Mouse (Mus musculus): ENCODE measurements around the gene Tbxa2r.
A peak's percentile ranks its signal among the peaks of the same experiment; 100 is the strongest.

The Tbxa2r gene

GRCm38 (mm10) chr10:81299585-81300351 lies 28.8 kb upstream of the Tbxa2r start:
- DNase-seq (ENCODE audit: low spot score), result no peak

- no peak for DNase-seq (ENCODE audit: low spot score)
These were observed 28.1 kb upstream of the Tbxa2r start for GRCm38 (mm10) chr10:81300352-81300907.

- no peak for DNase-seq (ENCODE audit: low spot score)
These were observed 27.2 kb upstream of the Tbxa2r start for GRCm38 (mm10) chr10:81301321-81301720.

- no peak for DNase-seq (ENCODE audit: low spot score)
These were observed 26.2 kb upstream of the Tbxa2r start for GRCm38 (mm10) chr10:81302288-81302687.

GRCm38 (mm10) chr10:81302781-81303218 lies 25.7 kb upstream of the Tbxa2r start:
- no peak for DNase-seq (ENCODE audit: low spot score)

- no peak for DNase-seq (ENCODE audit: low spot score)
These were observed 25.3 kb upstream of the Tbxa2r start for GRCm38 (mm10) chr10:81303258-81303657.

GRCm38 (mm10) chr10:81303761-81304160 lies 24.8 kb upstream of the Tbxa2r start:
- DNase-seq (ENCODE audit: low spot score), result no peak

GRCm38 (mm10) chr10:81304597-81305238 lies 23.8 kb upstream of the Tbxa2r start:
- DNase-seq (ENCODE audit: low spot score), result peak; percentile 41

GRCm38 (mm10) chr10:81305663-81306062 lies 22.9 kb upstream of the Tbxa2r start:
- no peak for DNase-seq (ENCODE audit: low spot score)

GRCm38 (mm10) chr10:81306173-81306668 lies 22.3 kb upstream of the Tbxa2r start:
- no peak for DNase-seq (ENCODE audit: low spot score)

GRCm38 (mm10) chr10:81306837-81307682 lies 21.5 kb upstream of the Tbxa2r start:
- DNase-seq (ENCODE audit: low spot score), result no peak

- DNase-seq (ENCODE audit: low spot score), result no peak
These were observed 19.0 kb upstream of the Tbxa2r start for GRCm38 (mm10) chr10:81309571-81309970.

GRCm38 (mm10) chr10:81313581-81313980 lies 14.9 kb upstream of the Tbxa2r start:
- no peak for DNase-seq (ENCODE audit: low spot score)

- DNase-seq (ENCODE audit: low spot score), result no peak
These were observed 14.3 kb upstream of the Tbxa2r start for GRCm38 (mm10) chr10:81314201-81314600.

GRCm38 (mm10) chr10:81315587-81315986 lies 12.9 kb upstream of the Tbxa2r start:
- DNase-seq (ENCODE audit: low spot score), result no peak

- no peak for DNase-seq (ENCODE audit: low spot score)
These were observed 12.0 kb upstream of the Tbxa2r start for GRCm38 (mm10) chr10:81316338-81317060.

GRCm38 (mm10) chr10:81317273-81317672 lies 11.3 kb upstream of the Tbxa2r start:
- DNase-seq (ENCODE audit: low spot score), result no peak

GRCm38 (mm10) chr10:81318589-81319329 lies 9.8 kb upstream of the Tbxa2r start:
- peak; percentile 93 for DNase-seq (ENCODE audit: low spot score)

- DNase-seq (ENCODE audit: low spot score), result peak; percentile 32
These were observed 9.2 kb upstream of the Tbxa2r start for GRCm38 (mm10) chr10:81319330-81319699.

GRCm38 (mm10) chr10:81319741-81320549 lies 8.6 kb upstream of the Tbxa2r start:
- peak; percentile 43 for DNase-seq (ENCODE audit: low spot score)
